Mouse (Mus musculus) ES-E14 (cell line): ENCODE measurements at regions not wholly inside any gene's neighbourhood (a gene's known extent, or its start where the extent isn't known, plus 50 kb on each side); places are given as distances from the start of the nearest gene placed in this dataset.

Experiments
- CHD2 ChIP-seq: IDR thresholded peaks from 2 replicates; pipeline ENCODE4 v1.6.1; 2014; ENCODE audit warnings: mild to moderate bottlenecking, low read depth, low read length, inconsistent platforms
- HCFC1 ChIP-seq: IDR thresholded peaks from 2 replicates; pipeline ENCODE4 v1.6.1; 2012; ENCODE audit warnings: low read length, inconsistent platforms, borderline replicate concordance; ENCODE audit not compliant: insufficient read depth
- MAFK ChIP-seq: IDR thresholded peaks from 2 replicates; pipeline ENCODE4 v1.6.1; 2014; ENCODE audit warnings: mild to moderate bottlenecking, low read depth, low read length, inconsistent platforms; ENCODE audit not compliant: insufficient read depth
- ZNF384 ChIP-seq: IDR thresholded peaks from 2 replicates; pipeline ENCODE4 v1.6.1; 2012; ENCODE audit warnings: low read depth, low read length, inconsistent platforms

GRCm38 (mm10) chr3:52784476-52784875, 232.6 kb downstream of the Cog6 start:
- TF ChIP-seq HCFC1 (no peak), MAFK (no peak), ZNF384 (no peak), CHD2 (no peak)
